ENCODE assay signal across 12 mouse cellular contexts in genomic region chr15:88386711-88387110, GRCm38 (mm10).
"Had no signal": no experiment of that assay in that cellular context is flagged by ENCODE, and none has a peak within 500 bp of the region (broad histone marks: within the 10 kb centered on the region; RNA-seq: fewer than 3 reads in every experiment).

No protein-coding gene starts in this region.

- H3K27ac ChIP-seq: left cerebral cortex, adult 2 months; limb, embryonic 15.5 days; liver, embryonic 12.5 days; midbrain, embryonic 10.5 days; midbrain, embryonic 15.5 days; neural tube, embryonic 12.5 days had no signal

- H3K36me3 ChIP-seq: limb, embryonic 15.5 days; liver, embryonic 12.5 days; midbrain, embryonic 10.5 days; midbrain, embryonic 15.5 days; neural tube, embryonic 12.5 days had no signal

- H3K4me2 ChIP-seq: limb, embryonic 15.5 days; liver, embryonic 12.5 days; lung, embryonic 14.5 days; midbrain, embryonic 15.5 days; neural tube, embryonic 12.5 days had no signal

- H3K9me3 ChIP-seq: limb, embryonic 15.5 days; midbrain, embryonic 15.5 days; neural tube, embryonic 12.5 days had no signal

- DNase-seq: kidney, postnatal 25 days; lung, embryonic 14.5 days; lung, postnatal 10 days; lung, postnatal 4 days; thymus, adult 18-20 months; thymus, postnatal 14 days had no signal

- H3K27me3 ChIP-seq: limb, embryonic 15.5 days; liver, embryonic 12.5 days; midbrain, embryonic 15.5 days; neural tube, embryonic 12.5 days had no signal

- H3K4me3 ChIP-seq: left cerebral cortex, adult 2 months; limb, embryonic 15.5 days; liver, embryonic 12.5 days; midbrain, embryonic 10.5 days; midbrain, embryonic 15.5 days; neural tube, embryonic 12.5 days had no signal

- H3K9ac ChIP-seq: limb, embryonic 15.5 days; liver, embryonic 12.5 days; lung, embryonic 14.5 days; midbrain, embryonic 15.5 days; neural tube, embryonic 12.5 days had no signal

- ATAC-seq: liver, embryonic 12.5 days; midbrain, embryonic 15.5 days had no signal

- H3K4me1 ChIP-seq: limb, embryonic 15.5 days; liver, embryonic 12.5 days had no signal
